Mouse (Mus musculus): ENCODE data around the gene Tmub2.

DNA sequence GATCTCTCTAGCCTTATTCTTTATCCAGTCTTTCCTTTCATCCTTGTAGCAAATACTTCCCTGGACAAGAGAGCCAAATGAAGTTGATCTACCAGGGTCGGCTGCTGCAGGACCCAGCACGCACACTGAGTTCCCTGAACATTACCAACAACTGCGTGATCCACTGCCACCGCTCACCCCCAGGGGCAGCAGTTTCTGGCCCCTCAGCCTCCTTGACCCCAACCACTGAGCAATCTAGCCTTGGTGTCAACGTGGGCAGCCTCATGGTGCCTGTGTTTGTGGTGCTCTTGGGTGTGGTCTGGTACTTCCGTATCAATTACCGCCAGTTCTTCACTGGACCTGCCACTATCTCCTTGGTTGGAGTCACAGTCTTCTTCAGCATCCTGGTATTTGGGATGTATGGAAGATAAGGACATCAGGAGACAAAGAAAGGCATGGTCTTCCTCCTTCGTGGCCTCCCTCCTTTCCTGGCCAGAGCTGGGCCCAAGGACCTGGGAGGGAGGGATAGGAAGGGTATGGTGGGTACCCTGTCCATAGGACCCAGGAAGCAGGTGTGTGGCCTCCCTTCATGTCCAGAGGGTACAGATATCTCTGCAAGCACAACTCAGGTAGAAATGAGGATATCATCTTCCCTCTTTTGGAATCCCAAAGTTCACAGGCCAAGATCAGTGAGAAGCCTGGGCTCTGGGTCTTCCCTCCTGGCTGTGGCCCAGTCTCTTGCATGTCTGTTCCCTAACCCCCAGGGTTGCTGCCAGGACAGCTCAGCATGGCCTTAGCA, 3.5 kb downstream of the Tmub2 start:
- no peak for TF ChIP-seq CTCF (conservative IDR thresholded peaks at IDR 0.05; ENCODE audit: insufficient read depth, insufficient read length, low read depth, low read length)
- no peak for TF ChIP-seq POLR2A (IDR thresholded peaks at IDR 0.05; ENCODE audit: low read depth, low read length)
